Mouse (Mus musculus): Measurements from ENCODE around the gene Tdpoz3.
"Not testable (repeated sequence)": the region's sequence is repeated elsewhere in the genome, so short reads cannot be mapped to it uniquely, and the experiment has no call there.

Tdpoz3 gene

DNA sequence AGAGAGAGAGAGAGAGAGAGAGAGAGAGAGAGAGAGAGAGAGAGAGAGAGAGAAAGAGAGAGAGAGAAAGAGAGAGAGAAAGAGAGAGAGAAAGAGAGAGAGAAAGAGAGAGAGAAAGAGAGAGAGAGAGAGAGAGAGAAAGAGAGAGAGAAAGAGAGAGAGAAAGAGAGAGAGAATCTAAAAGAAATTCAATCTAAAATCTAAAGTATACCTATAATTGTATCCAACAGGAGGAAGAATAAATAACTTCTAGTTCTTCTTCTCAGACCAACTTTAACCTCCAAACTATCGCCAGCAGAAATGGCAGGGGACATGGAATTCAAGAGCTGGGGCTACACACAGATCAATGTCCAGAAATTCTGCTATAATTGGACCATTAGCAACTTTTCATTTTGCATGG is at the start of gene Tdpoz3:
Tdpoz3 (plus strand) TSS at position 301 of the 400 bp plus-strand sequence.
- DNase-seq = not testable (repeated sequence)

- DNase-seq = not testable (repeated sequence)
Observed at GRCm38 (mm10) chr3:93796098-93796497, 29.7 kb upstream of the Tdpoz3 start, which contains the start of gene Tdpoz4. Gene Tdpoz4 (plus strand): TSS chr3:93796398.

GRCm38 (mm10) chr3:93813341-93813740 is 12.5 kb upstream of the Tdpoz3 start:
- not testable (repeated sequence) for DNase-seq

DNA sequence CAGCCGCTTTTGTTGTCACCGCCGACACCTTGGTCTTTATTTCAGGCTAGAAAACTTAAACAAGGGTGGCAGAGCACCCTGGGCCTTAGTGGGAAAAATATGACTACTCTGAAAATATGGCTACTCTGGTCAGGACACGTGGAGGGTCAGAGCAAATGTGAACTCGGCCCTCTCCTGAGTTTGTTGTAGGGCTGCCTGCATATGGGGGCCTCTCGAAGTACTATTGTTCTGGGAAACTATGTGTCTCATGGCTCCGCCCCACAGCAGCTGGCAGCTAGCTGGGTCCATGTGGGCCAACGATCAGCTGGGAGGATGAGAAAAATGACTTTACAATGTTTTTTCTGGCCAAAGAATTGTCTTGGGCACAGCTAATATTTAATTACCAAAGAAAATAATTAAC is 33.1 kb downstream of the Tdpoz3 start:
- peak; percentile 7 for DNase-seq

GRCm38 (mm10) chr3:93870635-93871034 is 44.8 kb downstream of the Tdpoz3 start:
- DNase-seq = not testable (repeated sequence)
